Mouse (Mus musculus) lung, adult 2 months (tissue): ENCODE data around the gene Tspan13.

Experiments
- CTCF ChIP-seq: fragments of 200-500 bp; IDR thresholded peaks from 2 replicates; pipeline ENCODE4 v1.5.1; 2011; ENCODE audit warnings: mild to moderate bottlenecking, low read length, control low read depth; ENCODE audit not compliant: insufficient read depth
- POLR2A ChIP-seq: fragments of 200-500 bp; IDR thresholded peaks from 2 replicates; pipeline ENCODE4 v1.6.1; 2011; ENCODE audit warnings: low read depth, mild to moderate bottlenecking, control low read depth, low read length, borderline replicate concordance; ENCODE audit errors: extremely low read depth

- TF ChIP-seq CTCF: no peak
- no peak for TF ChIP-seq POLR2A
Measured at GRCm38 (mm10) chr12:35966768-35967141, 75.5 kb downstream of the Tspan13 start.
